Mouse (Mus musculus) embryo, embryonic 11.5 days (tissue): ENCODE results near the gene Tango2.

Experiments
- DNase-seq: peaks from one replicate; pipeline ENCODE4 v3.0.0-alpha.2; 2012; ENCODE audit warnings: low read depth, low spot score

The Tango2 gene

DNA sequence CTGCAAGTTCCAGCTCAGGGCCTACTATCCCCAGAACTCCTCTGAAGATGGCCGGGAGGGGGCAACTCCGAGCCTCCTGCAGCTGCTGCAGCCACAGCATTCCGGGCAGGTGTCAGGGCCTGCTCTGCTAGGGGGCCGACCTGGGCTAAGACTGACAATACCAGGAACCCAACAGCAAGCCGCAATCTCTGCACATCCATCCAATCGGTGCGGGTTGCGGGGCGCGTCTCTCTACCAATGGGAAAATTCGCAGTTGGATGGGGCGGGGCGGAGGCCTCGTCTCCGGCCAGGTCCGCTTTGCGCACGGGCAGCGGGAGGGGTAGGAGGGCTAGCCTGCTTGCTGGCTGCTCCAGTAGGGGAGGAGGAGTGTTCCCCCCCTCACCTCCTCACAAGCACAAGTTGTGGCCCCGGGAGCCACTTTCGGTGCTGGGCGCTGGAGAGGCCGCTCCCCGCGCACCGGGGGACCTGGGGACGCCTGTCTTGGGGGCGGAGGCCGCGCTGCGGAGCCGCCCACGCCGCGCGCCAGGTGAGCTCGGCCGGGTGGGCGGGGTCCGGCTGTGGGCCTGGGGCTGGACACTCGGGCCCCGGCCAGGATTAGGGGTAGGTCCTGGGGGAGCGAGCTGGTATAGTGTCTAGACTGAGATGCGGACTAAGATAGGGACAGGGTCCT lies at the start of gene Tango2, which contains the start of gene Arvcf:
Tango2 (minus strand) TSS at position 173 of the 670 bp plus-strand sequence.
Arvcf (plus strand) TSS at position 252 of the 670 bp plus-strand sequence.
- peak; percentile 84 for DNase-seq

- no peak for DNase-seq
Observed at GRCm38 (mm10) chr16:18396791-18397621, 49.1 kb upstream of the Tango2 start.

GRCm38 (mm10) chr16:18396201-18396600 lies 48.3 kb upstream of the Tango2 start:
- DNase-seq = no peak

- no peak for DNase-seq
Observed at GRCm38 (mm10) chr16:18395620-18396036, 47.7 kb upstream of the Tango2 start.

- DNase-seq = no peak
Observed at GRCm38 (mm10) chr16:18394777-18395619, 47.1 kb upstream of the Tango2 start.

DNA sequence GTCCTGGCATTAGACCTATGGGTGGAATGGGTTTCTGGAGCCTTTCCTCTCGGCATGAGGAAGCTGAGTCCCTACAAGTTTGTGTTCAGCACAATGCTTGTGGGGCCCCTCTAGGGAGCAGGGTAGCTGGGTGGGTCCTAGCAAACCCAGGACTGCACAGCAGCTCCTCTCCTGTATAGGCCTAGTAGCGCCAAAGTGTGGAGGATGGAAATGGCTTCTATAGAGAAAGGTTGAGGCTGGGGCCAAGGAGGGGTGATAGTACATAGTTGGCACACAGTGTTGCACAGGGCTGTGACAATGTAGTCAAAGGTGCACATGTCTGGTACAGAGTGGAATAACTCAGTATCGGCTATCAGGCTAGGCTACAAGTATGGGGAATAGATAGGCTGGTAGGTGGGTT lies 46.2 kb upstream of the Tango2 start:
- DNase-seq = no peak

- no peak for DNase-seq
Observed at GRCm38 (mm10) chr16:18393595-18393994, 45.7 kb upstream of the Tango2 start.

GRCm38 (mm10) chr16:18392469-18393426 lies 44.8 kb upstream of the Tango2 start:
- peak; percentile 76 for DNase-seq

DNA sequence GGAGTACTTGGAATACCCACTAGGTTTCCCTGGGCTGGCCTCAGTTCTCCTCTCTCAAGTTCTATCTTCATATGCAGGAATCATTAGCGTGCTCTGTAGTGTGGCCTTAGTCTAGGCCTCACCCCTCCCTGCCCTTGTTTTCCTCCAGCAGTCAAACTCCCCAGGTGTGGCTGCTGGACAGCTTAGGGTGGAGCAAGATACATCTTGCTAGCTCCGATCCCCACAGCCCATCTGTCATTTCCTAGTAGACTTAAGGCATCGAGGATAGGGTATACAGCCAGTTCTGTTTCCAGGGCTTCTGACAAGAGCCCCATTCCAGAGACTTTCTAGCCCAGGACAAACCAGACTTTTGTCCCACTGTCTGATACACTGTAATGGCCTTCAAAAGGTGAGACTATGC lies 43.8 kb upstream of the Tango2 start:
- DNase-seq = no peak

DNA sequence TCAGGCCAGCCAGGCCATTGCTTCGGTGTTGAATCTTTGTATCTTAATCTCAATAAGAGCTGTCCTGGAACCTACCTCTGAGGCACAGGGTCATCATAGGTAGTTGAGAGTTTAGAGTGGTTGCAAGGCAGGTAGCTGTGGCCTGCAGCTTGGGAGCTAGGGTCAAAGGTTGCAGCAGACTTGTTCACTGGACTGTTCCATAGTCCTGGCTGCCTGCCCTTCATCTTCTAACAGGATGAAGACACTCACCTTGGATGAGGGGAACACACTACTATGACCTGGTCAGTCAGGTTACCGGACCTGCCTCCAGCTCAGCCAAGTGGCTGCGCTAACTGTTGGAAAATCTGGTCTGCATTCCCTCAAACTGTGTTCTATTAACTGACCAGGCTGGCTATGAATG lies 43.2 kb upstream of the Tango2 start:
- no peak for DNase-seq

DNA sequence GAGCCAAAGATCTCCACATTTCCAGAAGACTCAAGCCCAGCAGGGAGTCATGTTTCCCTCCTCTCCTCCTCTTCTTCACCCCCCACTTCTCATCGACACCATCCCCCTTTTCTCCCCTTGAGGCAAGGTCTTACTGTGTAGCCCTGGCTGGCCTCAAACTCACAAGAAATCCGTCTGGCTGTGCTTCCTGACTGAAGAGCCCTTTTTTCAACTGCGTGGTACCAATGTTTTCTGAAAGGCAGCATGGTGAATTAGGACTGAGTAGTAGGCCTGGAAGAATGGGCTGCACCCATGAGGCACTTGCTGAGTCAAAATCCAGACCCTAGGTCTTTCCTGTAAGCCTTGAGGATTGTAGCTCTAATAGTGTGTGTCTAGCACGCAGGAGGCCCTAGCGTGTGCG lies 42.5 kb upstream of the Tango2 start:
- DNase-seq = no peak

- DNase-seq = no peak
Observed at GRCm38 (mm10) chr16:18388583-18389435, 40.9 kb upstream of the Tango2 start.

GRCm38 (mm10) chr16:18387704-18388582 lies 40.0 kb upstream of the Tango2 start:
- DNase-seq = no peak

GRCm38 (mm10) chr16:18386972-18387371 lies 39.1 kb upstream of the Tango2 start:
- no peak for DNase-seq

GRCm38 (mm10) chr16:18386451-18386850 lies 38.5 kb upstream of the Tango2 start:
- no peak for DNase-seq

- DNase-seq = no peak
Observed at GRCm38 (mm10) chr16:18385411-18385810, 37.5 kb upstream of the Tango2 start.

DNA sequence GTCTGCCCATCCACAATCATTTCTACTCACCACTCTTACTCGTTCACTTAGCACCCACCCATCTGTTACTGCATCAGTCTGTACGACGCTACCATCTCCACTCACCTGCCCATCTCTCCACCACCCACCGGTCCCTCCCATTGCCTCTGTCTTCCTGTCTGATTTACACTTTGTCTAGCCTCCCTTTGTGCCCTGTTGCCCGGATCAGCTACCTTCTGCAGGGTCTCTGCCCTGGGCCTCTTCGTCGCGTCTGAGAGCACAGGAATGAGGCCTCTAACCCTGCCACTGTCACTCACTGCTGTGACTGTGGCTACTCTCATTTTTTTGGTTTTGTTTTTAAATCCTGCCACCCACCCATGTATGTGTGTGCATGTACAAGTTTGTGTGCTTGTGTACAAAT lies 36.8 kb upstream of the Tango2 start:
- no peak for DNase-seq

- DNase-seq = no peak
Observed at GRCm38 (mm10) chr16:18384211-18384610, 36.3 kb upstream of the Tango2 start.

DNA sequence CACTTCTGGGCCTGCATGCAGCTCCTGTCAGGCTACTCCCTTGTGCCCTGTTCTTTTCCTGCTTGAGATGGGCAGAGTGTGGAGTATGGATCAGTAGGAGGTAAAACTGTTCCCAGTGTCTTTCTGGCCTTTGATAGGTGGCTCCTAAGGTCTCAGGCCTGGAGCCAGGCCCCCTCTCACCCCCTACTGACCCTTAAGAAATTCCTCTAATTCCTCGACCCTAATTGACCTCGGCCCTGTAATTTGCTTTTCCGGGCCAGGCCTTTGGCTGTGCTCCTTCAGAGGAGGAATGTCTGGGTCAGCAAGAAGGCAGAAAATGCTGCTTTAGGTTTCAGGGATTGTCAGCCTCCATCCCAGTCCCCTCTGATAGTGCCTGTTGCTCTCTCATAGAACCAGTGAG lies 35.9 kb upstream of the Tango2 start:
- DNase-seq = no peak
